Mouse (Mus musculus) spleen, adult 12 weeks (tissue): ENCODE data around the gene Catsperz.
A peak's percentile ranks its signal among the peaks of the same experiment; 100 is the strongest.

Source experiments
- DNase-seq: peaks from one replicate; pipeline ENCODE4 v3.0.0; 2022; ENCODE audit warnings: low spot score

Gene Catsperz

GRCm38 (mm10) chr19:6922901-6923735 lies 2.1 kb downstream of the Catsperz start:
- DNase-seq: no peak

DNA sequence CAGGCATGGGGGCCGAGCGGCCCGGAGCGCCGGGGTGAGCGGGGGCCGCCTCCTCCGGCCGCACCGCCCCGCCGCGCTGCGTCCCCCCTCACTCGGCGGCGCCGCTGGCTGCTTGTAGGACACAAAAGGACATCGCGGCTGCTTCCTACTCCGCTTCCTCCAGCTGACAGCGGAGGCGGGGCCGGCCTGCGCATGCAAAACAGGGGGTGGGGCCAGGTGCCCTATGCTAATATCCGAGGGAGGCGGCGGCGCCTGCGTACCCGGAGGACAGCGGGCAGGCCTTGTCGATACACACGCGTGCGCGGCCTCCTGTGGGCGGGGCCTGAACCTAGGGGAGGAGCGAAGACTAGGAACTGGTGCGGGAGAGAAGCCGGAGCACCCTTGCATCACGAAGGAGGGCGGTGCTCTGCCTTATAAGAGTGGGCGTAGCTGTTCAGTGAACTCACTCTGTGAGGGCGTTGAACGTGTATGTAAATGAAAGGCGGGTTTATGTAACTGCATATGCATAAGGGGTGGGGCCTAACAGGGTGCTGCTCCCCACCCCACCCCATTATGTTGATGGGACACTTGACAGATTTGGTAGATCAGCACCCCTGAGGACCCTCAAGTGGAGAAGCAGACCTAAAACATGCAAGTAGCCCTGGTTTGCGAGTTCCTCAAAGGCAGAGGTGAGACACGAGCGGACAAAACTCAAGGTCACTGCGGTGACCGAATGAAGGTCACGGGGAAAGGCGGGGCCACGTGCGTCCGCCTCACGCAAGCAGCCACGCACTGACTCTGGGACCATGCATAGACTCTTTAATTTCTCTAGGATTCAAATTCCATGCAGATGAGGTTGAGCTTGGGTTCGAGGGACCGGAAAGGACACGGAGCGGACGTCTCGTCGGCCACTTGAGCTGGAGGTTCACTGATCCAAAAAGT lies 3.3 kb downstream of the Catsperz start, which contains the start of gene Esrra:
Gene Esrra, minus strand, starts transcription at position 167 of the 921 bp plus-strand sequence.
- DNase-seq: peak; percentile 100

DNA sequence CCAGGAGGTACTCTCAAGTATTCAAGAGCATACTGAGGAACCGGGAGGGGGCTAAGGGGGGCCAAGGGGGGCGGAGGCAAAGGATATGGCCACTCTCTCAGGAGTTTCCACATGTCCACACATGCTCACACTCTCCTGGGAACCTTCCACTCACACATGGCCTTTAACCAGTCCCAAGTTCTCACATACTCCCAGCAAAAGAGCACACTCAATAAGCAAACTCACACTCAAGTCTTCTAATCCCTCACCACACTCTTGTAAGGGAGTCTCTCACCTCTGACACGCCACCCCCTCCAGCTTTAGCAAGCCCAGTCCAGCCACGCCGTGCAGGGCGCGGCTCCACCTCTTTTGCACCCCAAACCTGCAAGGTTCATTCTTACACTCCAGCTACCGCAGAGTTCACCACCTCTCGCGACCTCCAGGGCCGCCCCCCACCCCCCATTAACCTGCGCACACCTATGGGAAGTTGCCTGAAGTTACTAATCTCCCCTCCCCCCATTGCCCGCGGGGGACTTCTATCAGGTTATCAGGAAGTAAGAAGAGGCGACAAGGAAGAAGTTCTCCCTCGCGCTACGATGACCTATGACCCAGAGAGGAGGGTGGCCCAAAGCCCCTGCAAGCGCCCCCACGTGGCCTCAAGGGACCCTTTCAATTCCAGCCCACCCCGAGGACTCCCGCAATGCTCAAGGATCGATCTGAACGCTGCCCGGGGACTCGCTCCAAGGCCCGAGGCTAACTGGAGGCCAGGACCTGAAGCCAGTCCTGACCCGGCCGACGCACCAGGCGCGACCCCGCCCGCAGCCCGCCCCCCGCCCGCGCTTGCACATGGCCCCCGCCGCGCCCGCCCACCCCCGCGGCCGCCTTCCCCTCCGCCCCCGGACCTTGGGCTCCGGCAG lies 4.2 kb downstream of the Catsperz start:
- no peak for DNase-seq

DNA sequence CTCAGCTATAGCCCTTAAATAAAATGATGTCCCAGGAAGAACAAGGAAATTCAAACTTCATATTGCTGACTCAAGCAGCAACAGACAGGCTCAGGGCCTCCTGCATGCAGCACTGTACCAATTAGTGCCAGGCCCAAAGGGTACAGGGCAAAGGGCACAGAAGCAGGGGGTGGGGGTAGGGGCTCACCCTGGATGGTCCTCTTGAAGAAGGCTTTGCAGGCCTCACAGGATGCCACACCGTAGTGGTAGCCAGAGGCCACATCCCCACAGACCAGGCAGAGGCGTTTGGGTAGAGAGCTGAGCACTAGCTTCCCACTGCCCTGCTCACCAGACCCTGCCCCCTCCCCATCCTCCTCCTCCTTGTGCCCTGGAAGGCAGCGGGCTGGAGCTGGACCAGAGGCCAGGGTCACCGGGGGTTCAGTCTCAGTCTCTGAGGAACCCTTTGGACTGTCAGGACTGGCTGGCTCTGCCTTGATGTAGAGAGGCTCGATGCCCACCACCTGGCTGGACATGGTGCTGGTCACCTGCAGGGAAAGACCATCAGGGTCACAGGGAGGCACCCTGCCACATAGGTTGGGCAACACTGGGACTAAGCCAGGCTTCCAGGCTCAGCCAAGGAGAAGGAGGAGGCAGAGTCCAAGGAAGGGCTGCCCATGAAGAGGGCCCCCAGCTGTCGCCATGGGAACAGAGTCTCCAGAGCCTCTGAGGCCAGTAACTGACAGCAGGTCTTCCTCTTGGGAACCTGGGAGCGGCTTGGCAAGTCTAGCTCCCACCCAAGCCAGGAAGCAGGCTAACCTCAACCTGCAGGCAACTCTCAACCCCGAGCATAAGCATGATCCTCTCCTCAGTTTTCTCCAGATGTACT lies 5.1 kb downstream of the Catsperz start:
- no peak for DNase-seq

- no peak for DNase-seq
These were observed 5.7 kb downstream of the Catsperz start for GRCm38 (mm10) chr19:6919431-6919830.

DNA sequence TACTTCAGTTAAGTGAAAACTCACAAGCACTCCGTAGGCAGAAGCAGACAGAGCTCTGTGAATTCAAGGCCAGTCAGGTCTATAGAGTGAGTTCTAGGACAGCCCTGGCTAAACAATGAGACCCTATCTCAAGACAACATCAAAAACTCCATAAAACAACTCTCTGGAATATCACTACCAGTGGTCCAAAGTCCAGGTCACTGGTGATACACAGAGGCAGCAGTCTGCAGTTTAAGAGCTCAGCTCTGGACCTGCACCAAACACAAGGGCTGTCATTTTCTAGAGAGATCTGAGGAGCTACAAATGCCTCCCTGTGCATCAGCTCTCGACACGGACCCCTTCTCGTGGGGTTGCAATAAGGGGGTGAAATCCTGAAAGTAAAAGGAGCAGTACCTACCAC lies 6.9 kb downstream of the Catsperz start:
- DNase-seq: no peak

GRCm38 (mm10) chr19:6916496-6916895 lies 8.7 kb downstream of the Catsperz start:
- no peak for DNase-seq

DNA sequence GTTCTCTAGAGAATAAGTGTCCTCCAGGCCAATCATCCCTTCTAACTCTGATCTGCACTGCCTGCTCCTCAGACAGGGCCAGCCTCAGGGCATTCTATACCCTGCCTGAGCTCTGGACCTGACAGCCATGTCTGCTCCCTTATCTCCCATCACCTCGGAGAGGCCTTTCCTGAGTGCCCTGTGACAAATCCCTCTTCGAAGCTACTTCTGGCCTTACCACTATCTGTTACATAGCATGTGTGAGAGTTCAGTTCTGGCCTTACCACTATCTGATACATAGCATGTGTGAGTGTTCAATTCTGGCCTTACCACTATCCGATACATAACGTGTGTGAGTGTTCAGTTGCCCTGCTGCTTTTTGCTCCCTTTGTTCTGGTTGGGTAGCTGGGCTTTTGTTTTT lies 9.9 kb downstream of the Catsperz start:
- DNase-seq: no peak

- no peak for DNase-seq
These were observed 10.6 kb downstream of the Catsperz start for GRCm38 (mm10) chr19:6914540-6914939.

DNA sequence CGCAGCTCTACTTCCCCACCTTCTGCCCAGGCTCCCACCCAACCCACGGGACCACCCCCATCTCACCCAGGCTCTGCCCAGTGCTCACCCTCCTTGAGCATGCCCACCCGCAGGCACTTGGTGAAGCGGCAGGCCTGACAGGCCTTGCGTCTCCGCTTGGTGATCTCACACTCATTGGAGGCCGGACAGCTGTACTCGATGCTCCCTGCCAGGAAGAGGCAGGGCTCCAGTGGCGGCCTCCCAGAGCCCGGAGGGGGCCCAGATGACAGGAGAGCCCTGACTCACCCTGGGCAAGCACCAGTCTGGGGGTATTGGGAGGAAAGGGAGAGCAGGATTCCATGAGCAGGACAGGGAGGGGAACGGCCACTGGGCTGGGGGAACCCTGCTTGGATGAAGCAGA lies 11.2 kb downstream of the Catsperz start:
- no peak for DNase-seq

GRCm38 (mm10) chr19:6913036-6913435 lies 12.1 kb downstream of the Catsperz start:
- DNase-seq: no peak

DNA sequence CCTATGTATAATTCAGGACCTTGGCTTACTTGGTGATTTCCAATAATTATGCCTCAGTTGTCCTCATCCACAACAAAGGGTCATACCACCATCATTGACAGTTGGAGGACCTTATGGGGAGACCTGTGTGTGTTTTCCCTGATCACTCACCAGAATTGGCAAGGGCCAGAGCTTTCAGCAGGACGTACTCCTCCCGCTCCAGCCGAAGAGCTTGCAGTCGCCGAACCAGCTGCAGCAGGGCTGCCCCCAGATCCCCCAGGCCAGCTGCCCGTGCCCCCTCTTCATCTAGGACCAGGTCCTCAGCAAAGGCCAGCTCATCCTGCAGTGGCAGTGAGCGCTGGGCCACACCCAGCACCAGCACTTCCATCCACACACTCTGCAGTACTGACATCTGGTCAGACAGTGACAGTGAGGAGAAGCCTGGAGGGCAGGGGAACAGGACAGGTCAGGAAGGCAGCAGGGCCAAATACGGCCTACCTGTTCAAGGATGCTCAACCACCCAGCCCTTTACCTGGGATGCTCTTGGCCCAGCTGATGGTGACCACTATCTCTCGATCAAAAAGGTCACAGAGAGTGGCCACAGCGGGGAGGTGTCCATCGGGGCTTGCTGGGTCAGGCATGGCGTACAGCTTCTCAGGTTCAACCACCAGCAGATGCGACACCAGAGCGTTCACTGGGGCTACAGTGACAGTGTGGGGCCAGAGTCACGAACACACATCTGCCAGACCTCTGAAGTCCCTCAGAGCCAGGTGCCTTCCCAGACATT lies 12.8 kb downstream of the Catsperz start:
- DNase-seq: no peak

GRCm38 (mm10) chr19:6911101-6912074 lies 13.8 kb downstream of the Catsperz start:
- no peak for DNase-seq

- peak; percentile 40 for DNase-seq
These were observed 14.9 kb downstream of the Catsperz start for GRCm38 (mm10) chr19:6910306-6910705.

DNA sequence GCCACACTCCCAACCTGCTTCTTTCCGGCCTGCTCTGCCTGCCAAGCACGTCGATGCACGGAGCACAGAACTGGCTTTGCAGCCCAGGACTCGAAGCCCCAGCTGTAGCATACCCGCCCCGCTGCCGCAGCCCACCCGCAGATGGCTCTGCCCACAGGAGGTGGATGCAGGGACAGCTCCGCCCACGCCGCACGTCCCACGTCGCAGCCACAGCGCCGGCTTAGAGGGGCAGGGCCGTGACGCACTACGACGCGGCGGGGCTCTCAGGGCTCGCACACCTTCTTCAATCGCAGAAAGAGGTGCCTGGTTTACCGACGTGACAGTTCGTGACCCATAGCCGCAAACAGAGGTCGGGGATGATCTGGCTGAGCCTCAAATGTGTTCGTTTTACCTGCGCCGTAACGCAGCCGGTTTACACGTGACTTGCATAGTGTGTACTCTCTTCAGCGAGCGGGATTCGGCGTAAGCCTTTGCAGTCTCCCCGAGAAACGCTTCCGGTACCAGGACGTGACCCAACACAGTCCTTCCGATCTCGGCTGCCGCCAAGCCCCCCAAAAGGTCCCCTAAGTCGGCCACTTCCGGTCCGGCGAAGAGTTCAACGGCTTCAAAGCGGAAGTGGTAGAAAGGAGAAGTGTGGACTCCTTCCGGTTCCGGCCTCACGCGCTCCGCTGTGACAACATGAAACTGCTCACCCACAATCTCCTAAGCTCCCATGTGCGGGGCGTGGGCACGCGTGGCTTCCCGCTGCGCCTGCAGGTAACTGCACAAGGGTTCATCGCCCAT lies 15.5 kb downstream of the Catsperz start, which contains the start of the genes Trmt112 and Prdx5:
Gene Trmt112, plus strand, starts transcription at position 192 of the 783 bp plus-strand sequence.
Gene Prdx5, minus strand, starts transcription at position 600 of the 783 bp plus-strand sequence.
- peak; percentile 75 for DNase-seq

GRCm38 (mm10) chr19:6909021-6909420 lies 16.2 kb downstream of the Catsperz start:
- DNase-seq: no peak

DNA sequence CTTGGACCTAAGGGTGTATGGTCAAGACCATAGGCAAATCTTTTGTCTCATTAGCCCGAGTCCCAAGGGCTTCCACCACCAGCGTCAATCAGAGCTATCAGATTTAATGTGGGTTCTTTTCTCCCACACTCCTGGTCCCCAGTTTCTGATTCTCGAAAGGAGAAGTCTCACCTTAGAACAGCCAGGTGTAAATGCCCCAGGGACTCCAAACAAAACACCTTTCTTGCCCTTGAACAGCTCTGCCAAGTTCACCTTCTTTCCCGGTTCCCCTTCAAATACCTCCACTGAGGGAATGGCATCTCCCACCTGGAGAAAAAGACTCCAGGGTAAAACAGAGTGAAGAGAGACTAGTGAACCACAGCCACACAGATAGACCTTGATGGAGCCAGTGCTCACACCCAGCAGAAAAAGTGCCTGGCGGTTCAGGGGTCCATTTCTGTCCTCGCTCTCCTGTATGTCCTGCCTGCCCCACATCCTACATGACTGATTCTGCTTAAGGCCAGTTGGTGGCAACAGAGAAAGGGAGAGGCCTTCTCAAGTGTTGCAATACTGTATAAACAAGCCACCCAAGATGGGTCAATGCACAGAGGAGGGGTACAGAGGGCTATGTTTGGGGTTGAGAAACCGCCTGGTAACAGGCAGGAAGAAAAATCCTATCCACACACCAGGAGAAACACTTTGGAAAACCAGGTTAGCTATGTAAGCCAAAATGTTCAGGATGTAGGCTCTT lies 17.2 kb downstream of the Catsperz start:
- DNase-seq: no peak
